Mouse (Mus musculus) forebrain, embryonic 11.5 days (tissue): Measurements from ENCODE around the gene Llgl1. TPM values are rescaled to one million over a fixed set of nuclear protein-coding genes. Genes with fewer than 3 reads are reported as not detected.

Source experiments
- ATAC-seq: fragments of 200-750 bp; cut with Nextera tagmentation; replicated peaks from 2 replicates; pipeline ENCODE4 v1.8.0; 2017; ENCODE audit warnings: moderate TSS enrichment; ENCODE audit not compliant: low FRiP score
- DNase-seq: peaks from one replicate; pipeline ENCODE4 v3.0.0-alpha.2; 2017; ENCODE audit warnings: low spot score
- H3K27ac ChIP-seq: fragments of 300-500 bp; sonication (generic); 2 replicates; pipeline ENCODE4 v1.5.1; 2014; ENCODE audit warnings: low read depth, low read length
- H3K27me3 ChIP-seq: fragments of 300-500 bp; sonication (generic); 2 replicates; pipeline ENCODE4 v1.6.1; 2014; ENCODE audit warnings: mild to moderate bottlenecking, low read length, mixed read lengths; ENCODE audit not compliant: control insufficient read depth, insufficient read depth
- H3K36me3 ChIP-seq: fragments of 300-500 bp; sonication (generic); 2 replicates; pipeline ENCODE4 v1.6.1; 2014; ENCODE audit warnings: mild to moderate bottlenecking, low read length, moderate library complexity, mixed read lengths; ENCODE audit not compliant: control insufficient read depth, insufficient read depth
- H3K4me1 ChIP-seq: fragments of 300-500 bp; sonication (generic); replicated peaks from 2 replicates; pipeline ENCODE4 v1.6.1; 2014; ENCODE audit warnings: low read length, mixed read lengths; ENCODE audit not compliant: control insufficient read depth, insufficient read depth
- H3K4me2 ChIP-seq: fragments of 300-500 bp; sonication (generic); 2 replicates; pipeline ENCODE4 v1.6.1; 2014; ENCODE audit warnings: low read depth, mild to moderate bottlenecking, low read length, moderate library complexity, mixed read lengths; ENCODE audit not compliant: severe bottlenecking
- H3K4me3 ChIP-seq: fragments of 300-500 bp; sonication (generic); 2 replicates; pipeline ENCODE4 v1.5.1; 2014; ENCODE audit warnings: low read depth, low read length
- H3K9ac ChIP-seq: fragments of 300-500 bp; sonication (generic); 2 replicates; pipeline ENCODE4 v1.6.1; 2014; ENCODE audit warnings: low read length
- H3K9me3 ChIP-seq: fragments of 300-500 bp; sonication (generic); 2 replicates; pipeline ENCODE4 v1.6.1; 2016; ENCODE audit warnings: low read length, mixed read lengths; ENCODE audit not compliant: control insufficient read depth
- whole genome bisulfite sequencing: fragments of 180-500 bp; shearing (Covaris S2); extraction: QIAGEN DNeasy Blood & Tissue Kit; methylation state at CpG from one replicate; pipeline ENCODE4 v1.1.7; 2014; 5-methylcytosine and 5-hydroxymethylcytosine counted together
- polyA plus RNA-seq: library from polyadenylated mRNA; unstranded; fragments of >200 nt; fragmentation: Nextera tagmentation; extraction: Ambion mirVana; gene quantifications from 2 replicates; pipeline ENCODE4 v1.2.1, GENCODE M21; 2014

Llgl1 gene
- polyA plus RNA-seq, 1 experiment from 2014 or later: 147 TPM

GRCm38 (mm10) chr11:60712639-60713255, 13.2 kb downstream of the Llgl1 start:
- H3K9ac ChIP-seq: no peak overlapping the region

GRCm38 (mm10) chr11:60715833-60716232, 16.3 kb downstream of the Llgl1 start:
- Histone ChIP-seq H3K9me3 (no peaks in the 10 kb centered on the region), H3K27ac (no peak overlapping the region), H3K27me3 (no peaks in the 10 kb centered on the region), H3K36me3 (peaks cover 21% of the 10 kb centered on the region; the same call in 1 of the 2 replicates), H3K9ac (no peak overlapping the region), H3K4me2 (no peak overlapping the region), H3K4me3 (no peak overlapping the region), H3K4me1 (no peaks in the 10 kb centered on the region)
- no peak for DNase-seq
- WGBS: 90% methylated on average over 5 of the region's 5 CpGs
- ATAC-seq: no peak

More at GRCm38 (mm10) chr11:60712639-60713255, 13.2 kb downstream of the Llgl1 start:
- WGBS: 96% methylated on average over 13 of the region's 13 CpGs
- H3K4me2 ChIP-seq: no peak overlapping the region
- no peaks in the 10 kb centered on the region for H3K9me3 ChIP-seq
- H3K27me3 ChIP-seq: no peaks in the 10 kb centered on the region
- peaks cover 34% of the 10 kb centered on the region; the same call in 1 of the 2 replicates for H3K36me3 ChIP-seq
- DNase-seq (no peak), ATAC-seq (no peak)
- H3K4me1 ChIP-seq: no peaks in the 10 kb centered on the region
- H3K27ac ChIP-seq: no peak overlapping the region
- H3K4me3 ChIP-seq: no peak overlapping the region

- Histone ChIP-seq H3K36me3 (peaks cover 5% of the 10 kb centered on the region; the same call in 1 of the 2 replicates), H3K9ac (no peak overlapping the region), H3K27me3 (no peaks in the 10 kb centered on the region), H3K9me3 (no peaks in the 10 kb centered on the region), H3K4me2 (no peak overlapping the region), H3K27ac (no peak overlapping the region), H3K4me1 (no peaks in the 10 kb centered on the region), H3K4me3 (no peak overlapping the region)
- ATAC-seq (no peak), DNase-seq (no peak)
- 83% methylated on average over 5 of the region's 5 CpGs for WGBS
Measured at GRCm38 (mm10) chr11:60719263-60719662, 19.7 kb downstream of the Llgl1 start.

GRCm38 (mm10) chr11:60726601-60727391, 27.3 kb downstream of the Llgl1 start, which contains the start of gene Flii:
Gene Flii (minus strand): TSS chr11:60727263.
- ATAC-seq (peak; percentile 73), DNase-seq (peak; percentile 89)
- Histone ChIP-seq H3K4me3 (peak within 1 kb of the TSS; percentile 90), H3K27ac (peak within 1 kb of the TSS; percentile 26), H3K9ac (peak within 1 kb of the TSS; percentile 80), H3K4me1 (peaks cover 9% of the 10 kb centered on the region; the same call in 1 of the 2 replicates), H3K4me2 (peak within 1 kb of the TSS; percentile 80), H3K36me3 (peaks cover 4% of the 10 kb centered on the region; the same call in 1 of the 2 replicates), H3K9me3 (no peaks in the 10 kb centered on the region), H3K27me3 (no peaks in the 10 kb centered on the region)
- 1% methylated on average over 64 of the region's 71 CpGs for WGBS

GRCm38 (mm10) chr11:60727392-60728140, 28.0 kb downstream of the Llgl1 start:
- 8% methylated on average over 12 of the region's 12 CpGs for WGBS
- Histone ChIP-seq H3K9ac (peak overlapping the region; percentile 80), H3K4me1 (peaks cover 9% of the 10 kb centered on the region; the same call in 1 of the 2 replicates), H3K27ac (peak overlapping the region; percentile 26), H3K4me3 (peak overlapping the region; percentile 90), H3K27me3 (no peaks in the 10 kb centered on the region), H3K4me2 (peak overlapping the region; percentile 80), H3K9me3 (no peaks in the 10 kb centered on the region), H3K36me3 (no peaks in the 10 kb centered on the region; the same call in 1 of the 2 replicates)
- DNase-seq (no peak), ATAC-seq (peak; percentile 22; the same call in 1 of the 2 replicates)

- no peaks in the 10 kb centered on the region for H3K9me3 ChIP-seq
- H3K36me3 ChIP-seq: no peaks in the 10 kb centered on the region; the same call in 1 of the 2 replicates
- ATAC-seq: peak; percentile 89
- WGBS: 1% methylated on average over 44 of the region's 44 CpGs
- H3K9ac ChIP-seq: peak within 1 kb of the TSS; percentile 80
- peak within 1 kb of the TSS; percentile 80 for H3K4me2 ChIP-seq
- DNase-seq: peak; percentile 94
- peak within 1 kb of the TSS; percentile 90 for H3K4me3 ChIP-seq
- no peaks in the 10 kb centered on the region for H3K27me3 ChIP-seq
- peak within 1 kb of the TSS; percentile 64 for H3K27ac ChIP-seq
- H3K4me1 ChIP-seq: peaks cover 9% of the 10 kb centered on the region; the same call in 1 of the 2 replicates
Measured at GRCm38 (mm10) chr11:60728260-60728761, 28.8 kb downstream of the Llgl1 start, which contains the start of gene Mief2. Gene Mief2 (plus strand): TSS chr11:60728398.

- 84% methylated on average over 6 of the region's 6 CpGs for WGBS
- Histone ChIP-seq H3K9me3 (no peaks in the 10 kb centered on the region), H3K4me3 (peak overlapping the region; percentile 69), H3K27me3 (no peaks in the 10 kb centered on the region), H3K9ac (no peak overlapping the region), H3K4me2 (no peak overlapping the region), H3K36me3 (no peaks in the 10 kb centered on the region), H3K4me1 (peaks cover 9% of the 10 kb centered on the region; the same call in 1 of the 2 replicates), H3K27ac (no peak overlapping the region)
- ATAC-seq (no peak), DNase-seq (no peak)
Measured at GRCm38 (mm10) chr11:60729217-60729641, 29.7 kb downstream of the Llgl1 start.

GRCm38 (mm10) chr11:60730169-60730568, 30.6 kb downstream of the Llgl1 start:
- Histone ChIP-seq H3K27me3 (no peaks in the 10 kb centered on the region), H3K4me2 (no peak overlapping the region), H3K4me3 (no peak overlapping the region), H3K9me3 (no peaks in the 10 kb centered on the region), H3K27ac (no peak overlapping the region), H3K4me1 (peaks cover 9% of the 10 kb centered on the region; the same call in 1 of the 2 replicates), H3K36me3 (no peaks in the 10 kb centered on the region), H3K9ac (no peak overlapping the region)
- DNase-seq: no peak
- ATAC-seq: no peak
- 91% methylated on average over 9 of the region's 9 CpGs for WGBS
